Mouse (Mus musculus) left cerebral cortex, adult 11 months (tissue): ENCODE results near the gene Fam13a.
A peak's percentile ranks its signal among the peaks of the same experiment; 100 is the strongest.

ENCODE experiments used
- DNase-seq: peaks from one replicate; pipeline ENCODE4 v3.0.0; 2022; ENCODE audit warnings: low spot score

Fam13a gene

DNA sequence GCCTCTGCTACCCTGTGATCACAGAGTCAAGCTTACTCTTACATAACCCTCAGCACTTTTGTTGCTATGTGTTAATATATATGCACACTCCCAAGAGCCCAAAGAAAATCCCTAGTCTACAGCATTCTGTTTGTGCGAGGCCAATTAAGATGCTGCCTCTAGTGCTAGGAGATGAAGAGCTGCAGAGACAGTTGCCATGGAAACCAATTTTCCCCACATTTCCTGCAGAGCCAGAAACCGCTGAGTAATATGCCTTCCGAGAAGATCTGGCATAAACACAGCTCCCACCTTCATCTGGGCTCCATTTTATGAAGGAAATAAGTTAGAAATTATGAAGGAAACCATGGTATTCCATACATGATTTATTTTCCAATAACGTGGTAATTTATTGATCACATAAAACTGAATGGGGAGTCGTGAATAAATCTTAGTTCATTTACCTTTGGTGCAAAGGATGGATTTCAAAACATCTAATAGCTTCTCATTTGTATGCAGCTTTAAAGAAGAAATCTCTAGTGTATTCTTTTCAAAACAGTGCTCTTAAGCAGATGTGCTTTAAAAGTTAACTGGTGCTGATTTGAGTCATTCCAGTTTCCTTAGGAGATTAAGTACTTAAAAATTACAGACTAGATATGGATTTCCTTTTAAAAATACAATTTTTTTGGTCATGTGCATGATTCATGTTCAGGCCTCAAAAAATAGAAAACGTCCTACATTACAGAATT lies 91.0 kb downstream of the Fam13a start:
- peak; percentile 91 for DNase-seq

DNA sequence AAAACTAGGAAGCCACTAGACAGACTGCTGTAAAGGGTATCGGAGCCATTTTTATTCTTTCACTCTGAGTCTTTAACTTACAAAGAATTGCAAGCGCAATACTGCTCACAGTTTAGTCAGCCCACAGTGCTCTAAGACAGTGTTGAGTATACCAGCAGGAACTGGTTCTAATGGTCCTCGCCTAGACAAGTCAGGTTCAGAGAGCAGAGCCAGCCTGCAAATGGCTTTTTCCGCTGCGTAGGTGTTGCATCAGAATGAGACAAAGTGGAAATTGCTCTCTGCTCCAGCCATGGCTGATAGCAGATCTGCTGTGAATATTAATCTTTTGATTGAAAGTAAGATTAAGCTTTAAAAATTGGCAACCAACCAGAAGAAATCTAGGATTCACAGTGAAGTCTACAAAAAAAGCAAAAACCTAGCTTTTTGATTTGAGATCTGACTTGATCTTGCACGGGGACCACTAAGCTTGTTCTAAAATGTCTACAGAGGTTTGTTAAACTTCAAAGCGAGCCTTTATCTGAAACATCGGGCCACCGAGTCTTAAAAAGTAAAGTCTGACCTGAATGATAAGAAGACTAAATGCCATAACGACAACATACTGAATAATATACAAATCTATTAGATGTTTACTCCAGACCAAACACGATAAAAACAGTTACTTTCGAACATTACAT lies 91.7 kb downstream of the Fam13a start:
- DNase-seq, result no peak

DNA sequence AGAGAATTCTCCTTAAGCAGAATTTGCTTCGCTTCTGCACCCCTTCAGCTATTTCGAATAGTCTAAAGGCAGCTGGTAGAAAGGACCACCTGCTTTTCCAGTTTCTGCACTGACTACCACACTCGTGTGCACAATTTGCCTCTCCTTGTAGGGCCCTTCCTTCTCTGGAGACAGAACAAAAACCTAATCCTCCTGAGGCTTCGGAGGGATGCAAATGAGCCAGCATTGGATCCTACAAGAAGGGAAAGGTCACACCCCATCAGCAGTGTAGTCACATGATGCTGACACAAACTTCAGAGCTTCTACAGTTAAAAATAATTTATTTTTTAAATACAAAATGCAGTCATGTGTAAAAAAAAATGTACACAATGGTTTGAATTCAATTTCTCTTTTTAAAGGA lies 93.2 kb downstream of the Fam13a start:
- DNase-seq, result no peak

DNA sequence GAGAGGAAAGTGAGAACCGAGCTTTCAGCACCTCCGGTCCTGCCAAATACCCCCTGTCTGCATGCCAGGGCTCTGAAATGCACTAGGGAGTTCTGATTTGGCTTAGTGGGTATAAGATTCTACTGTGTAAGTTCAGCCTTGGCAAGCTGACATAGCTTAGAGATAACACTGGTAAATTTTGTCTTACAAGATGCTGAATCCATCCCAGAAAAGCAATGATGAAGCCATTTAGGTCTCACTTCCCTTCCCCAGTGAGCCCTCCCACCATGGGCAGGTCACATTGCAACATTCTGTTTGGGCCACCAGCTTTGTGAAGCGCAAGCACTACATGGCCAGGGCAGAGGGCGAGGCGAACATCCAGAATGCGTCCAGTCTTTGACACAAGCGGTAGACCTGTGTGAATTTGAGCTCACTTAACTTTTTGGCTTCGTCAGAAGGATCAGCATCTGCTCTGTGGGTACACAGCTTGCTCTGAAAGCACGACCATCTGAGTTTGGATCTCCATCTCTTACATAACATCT lies 94.4 kb downstream of the Fam13a start:
- DNase-seq, result no peak

DNA sequence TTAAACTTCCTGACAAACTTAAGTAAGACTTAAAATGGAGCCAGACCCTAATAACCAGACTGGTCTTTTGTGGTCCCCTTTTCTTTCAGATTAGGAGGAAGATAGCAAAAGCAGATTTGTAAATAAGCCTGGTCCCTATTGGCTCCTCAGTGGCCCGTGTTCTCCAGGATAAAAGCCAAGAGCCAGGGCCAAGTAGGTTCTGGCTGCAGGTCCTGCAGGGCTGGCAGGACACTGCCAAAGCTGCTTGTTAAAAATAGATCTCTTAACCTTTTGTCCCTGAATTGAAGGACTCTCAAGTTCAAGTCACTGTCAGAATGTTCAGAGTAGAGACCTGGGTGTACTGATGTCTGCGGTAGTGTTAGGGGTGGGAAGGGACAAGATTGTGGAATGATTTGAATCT lies 96.5 kb downstream of the Fam13a start:
- DNase-seq, result no peak

DNA sequence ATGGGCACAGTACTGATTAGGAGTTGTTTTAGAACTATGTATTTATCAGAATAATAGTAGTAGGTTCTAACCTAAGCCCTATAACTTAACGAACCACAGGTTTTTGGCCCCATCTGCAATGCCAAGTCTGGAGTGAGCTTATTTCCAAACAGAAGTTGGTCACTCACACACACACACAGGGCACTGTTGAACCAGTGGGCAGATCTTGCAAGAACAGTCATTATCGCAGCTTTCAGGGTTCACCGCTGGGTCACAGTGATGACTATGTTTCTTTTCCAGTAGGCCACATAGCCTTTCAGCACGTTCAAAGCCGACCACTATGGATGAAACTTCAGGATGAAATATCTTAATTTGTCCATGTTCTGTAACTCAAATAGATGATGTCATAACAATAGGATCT lies 101.8 kb downstream of the Fam13a start:
- no peak for DNase-seq

DNA sequence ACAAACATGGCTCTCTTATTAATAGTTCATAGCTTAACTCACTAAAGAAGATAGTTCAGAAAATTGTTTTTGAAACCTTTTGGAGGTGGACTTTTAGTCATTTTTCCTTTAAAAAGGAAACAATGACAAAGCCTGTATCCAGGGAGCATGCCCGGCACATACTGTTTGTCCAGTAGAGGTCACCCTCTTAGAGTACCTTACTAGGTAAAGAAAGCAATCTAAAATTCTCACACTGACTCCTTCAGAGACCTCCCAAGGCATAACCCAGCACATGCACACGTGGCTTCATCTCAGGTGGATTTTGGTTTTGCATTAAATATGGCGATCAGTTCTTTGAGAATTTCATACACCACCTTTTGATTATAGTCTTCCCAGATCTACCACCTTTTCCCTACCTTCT lies 102.7 kb downstream of the Fam13a start:
- DNase-seq, result no peak

DNA sequence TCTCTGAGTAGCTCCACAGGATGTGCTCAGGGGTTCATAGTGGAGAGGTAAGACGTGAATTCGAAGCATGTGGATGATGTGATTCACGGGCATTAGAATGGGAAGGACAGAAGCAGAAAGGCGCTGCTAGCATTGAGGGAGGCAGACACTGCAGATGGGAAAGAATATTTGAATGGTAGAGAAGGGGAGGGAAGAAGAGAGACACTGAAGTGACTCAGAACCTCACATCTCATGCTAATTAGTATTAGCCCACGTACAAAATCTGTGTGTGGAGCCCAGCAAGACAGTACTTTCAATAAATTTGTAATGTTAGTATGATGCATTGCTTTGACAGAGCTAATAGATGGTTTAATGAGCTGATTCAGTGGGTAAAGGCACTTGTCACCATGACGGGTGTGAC lies 103.6 kb downstream of the Fam13a start:
- DNase-seq, result no peak

DNA sequence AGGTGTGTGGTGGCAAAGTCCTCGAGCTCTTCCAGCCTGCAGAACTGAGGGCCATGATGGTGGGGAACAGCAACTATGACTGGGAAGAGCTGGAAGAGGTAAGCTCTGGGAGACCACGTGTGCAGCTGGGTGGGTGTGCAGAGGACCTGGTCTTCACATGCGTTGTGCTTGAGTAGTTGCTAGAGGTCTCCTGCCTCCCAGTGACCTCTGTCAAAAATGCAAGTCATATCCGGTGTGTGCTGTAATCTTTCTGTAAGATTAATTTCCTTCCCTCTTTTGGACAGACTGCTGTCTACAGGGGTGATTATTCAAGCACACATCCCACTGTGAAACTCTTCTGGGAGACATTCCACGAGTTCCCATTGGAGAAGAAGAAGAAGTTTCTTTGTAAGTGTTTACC lies 107.9 kb downstream of the Fam13a start:
- DNase-seq, result no peak

DNA sequence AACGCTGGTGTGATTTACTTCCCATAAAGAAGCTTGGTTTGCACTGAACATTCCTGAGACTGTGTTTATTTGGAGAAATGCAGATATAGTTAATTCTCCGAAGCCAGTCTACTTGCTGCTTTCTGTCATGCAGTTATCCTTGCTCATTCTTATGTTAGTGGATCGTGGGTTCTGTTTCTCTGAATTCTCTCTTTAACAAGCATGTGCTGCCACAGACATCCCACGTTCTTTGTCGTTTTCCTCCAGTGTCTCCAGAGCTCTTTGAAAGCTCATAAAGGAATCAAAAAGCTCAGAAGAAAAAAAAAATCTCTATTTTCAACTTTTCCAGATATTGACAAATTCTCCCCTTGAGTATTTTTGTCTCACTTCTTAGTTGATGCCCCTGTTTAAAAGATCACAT lies 110.4 kb downstream of the Fam13a start:
- no peak for DNase-seq

DNA sequence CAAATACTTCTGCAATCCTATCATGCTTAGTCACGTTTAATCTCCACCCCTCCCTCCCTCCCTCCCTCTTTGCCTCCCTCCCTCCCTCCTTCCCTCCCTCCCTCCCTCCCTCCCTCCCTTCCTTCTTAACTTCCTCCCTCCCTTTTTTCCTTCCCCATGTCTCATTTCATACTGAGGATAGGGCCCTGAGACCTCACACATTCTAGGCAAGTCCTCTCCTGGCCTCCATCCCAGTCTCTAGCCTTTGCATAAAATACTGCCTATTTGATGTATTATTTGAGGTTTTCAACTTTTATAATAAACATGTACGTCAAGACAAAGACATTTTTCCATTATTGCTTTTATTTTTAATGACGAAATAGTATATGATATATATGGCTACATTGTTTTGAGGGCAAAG lies 110.8 kb downstream of the Fam13a start:
- no peak for DNase-seq

DNA sequence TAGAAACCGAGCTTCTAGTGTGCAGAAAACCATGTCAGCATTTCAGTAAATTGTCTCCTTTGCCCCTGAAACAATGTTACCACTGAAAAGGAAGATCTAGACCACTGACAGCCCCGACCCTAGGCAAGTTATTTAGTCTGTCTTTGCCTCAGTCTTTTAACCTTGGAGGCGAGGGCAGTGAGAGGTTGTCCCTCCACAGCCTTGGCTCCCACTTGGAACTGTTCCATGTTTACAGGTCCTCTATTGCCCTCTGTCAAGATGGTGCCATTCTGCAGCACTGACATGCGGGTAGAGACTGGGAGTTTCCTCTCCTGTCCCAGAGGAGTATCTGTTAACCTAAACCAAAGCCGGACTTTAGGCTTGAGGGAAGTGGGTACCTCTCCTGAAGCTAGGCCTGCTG lies 111.5 kb downstream of the Fam13a start:
- no peak for DNase-seq

DNA sequence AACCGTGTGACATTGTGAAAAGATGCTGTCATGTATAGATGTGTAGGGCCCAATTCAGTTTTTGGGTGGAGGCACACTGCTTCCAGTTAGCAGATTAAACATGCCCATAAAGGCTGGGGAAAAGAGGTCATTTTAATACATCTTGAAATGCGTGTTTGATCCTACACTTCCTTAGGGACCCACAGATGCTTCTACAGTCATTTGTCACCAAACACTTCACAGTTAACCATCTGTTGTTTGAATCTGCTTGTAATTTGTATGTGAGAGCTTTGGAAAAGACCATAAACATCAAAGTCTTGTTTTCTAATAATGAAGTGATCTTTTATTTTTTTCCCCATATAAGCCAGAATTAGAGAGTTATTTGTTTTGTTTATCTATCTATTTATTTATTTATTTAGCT lies 116.6 kb downstream of the Fam13a start:
- no peak for DNase-seq

DNA sequence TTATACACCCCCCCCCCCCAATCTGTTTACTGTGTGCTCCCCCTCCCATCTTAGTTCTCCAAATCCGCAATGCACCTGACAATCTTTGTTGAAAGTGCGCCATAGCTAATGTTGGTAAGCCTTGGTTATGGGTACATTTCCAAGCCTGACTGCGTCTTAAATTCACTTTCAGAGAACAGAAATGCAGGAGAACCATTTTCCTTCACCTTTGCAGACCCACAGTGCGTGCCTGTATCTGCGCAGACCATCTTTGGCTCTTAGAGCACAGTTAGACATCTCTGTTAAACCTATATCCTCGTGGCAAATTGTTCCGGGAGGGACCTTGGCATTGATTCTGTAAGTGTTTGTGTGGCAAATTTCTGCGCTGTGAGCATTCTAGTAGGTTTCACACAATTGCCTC lies 117.0 kb downstream of the Fam13a start:
- DNase-seq, result no peak

DNA sequence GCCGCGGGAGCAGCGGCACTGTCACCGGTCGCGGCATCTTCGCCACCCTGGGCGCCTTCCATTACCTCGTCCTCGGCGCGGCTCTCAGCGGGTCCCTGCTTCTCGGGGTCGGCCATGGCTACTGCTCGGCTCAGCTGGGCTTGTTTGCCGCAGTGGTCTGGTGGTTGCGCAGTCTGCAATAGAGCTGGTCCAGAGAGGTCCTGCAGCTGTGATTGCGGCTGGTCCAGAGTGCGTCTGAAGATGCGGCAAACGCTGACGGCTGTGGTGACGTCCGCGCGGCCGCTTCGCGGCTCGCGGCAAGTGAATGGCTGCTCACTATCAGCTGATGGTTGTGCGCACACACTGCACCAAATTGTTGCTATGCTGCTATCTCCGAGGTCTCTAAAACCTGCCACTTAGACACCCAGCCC lies 117.5 kb downstream of the Fam13a start, which contains the start of gene Nap1l5:
Nap1l5 (minus strand) TSS at position 225 of the 410 bp plus-strand sequence.
- peak; percentile 65 for DNase-seq

DNA sequence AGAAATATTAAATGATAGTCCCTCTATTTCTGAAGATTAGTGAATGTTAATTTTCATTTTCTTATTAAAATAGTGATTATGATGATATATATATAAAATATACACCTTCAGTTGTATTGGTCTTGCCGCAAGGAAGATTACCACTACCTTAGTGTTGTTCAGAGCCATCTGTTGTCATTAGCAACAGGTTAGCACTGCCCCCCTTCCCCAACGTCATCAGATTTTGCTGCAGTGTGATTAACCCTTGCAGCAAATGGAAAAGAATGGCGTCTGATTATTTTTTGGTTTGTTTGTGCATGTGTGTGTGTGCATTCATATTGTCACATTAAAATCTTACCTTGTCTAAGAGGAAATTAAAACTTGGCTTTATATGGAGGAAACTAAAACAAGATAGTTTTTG lies 119.8 kb downstream of the Fam13a start:
- no peak for DNase-seq

DNA sequence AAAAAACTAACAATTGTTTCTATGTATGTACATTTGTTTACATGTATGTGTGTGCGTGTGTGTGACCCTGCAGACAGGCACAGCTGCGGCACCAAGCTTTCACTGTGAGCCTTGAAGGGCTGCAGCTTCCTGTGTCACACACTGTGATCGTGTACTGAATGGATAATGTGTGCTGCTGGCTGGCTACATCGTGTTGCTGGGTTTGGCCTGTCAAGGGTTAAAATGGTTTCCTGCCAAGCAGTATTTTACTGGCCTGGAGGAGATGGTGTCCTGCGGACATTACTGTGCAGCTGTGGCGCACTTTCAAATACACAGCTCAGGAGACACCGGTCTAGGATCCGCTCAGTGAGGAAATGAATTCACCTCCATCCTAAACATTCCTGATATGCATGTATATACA lies 121.2 kb downstream of the Fam13a start:
- DNase-seq, result peak; percentile 39

DNA sequence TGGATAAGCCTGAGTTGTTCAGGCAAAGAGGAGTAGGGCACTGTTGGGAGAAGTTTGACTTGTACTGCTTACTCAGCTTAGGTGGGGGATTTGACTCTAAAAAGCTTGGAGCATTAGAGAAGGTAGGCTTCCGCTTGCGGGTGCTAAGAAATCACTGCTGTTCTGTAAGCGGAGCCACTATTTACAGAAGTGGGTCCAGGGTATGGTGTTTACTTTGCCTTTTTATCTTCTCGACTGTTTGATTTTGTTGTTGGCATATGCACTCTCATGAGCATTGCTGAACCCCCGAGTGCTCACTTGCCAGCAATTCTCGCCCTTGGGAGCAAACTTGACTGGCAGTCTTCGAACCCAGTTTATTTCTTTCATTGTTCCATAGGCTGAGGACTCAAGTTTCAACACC lies 123.8 kb downstream of the Fam13a start:
- no peak for DNase-seq

DNA sequence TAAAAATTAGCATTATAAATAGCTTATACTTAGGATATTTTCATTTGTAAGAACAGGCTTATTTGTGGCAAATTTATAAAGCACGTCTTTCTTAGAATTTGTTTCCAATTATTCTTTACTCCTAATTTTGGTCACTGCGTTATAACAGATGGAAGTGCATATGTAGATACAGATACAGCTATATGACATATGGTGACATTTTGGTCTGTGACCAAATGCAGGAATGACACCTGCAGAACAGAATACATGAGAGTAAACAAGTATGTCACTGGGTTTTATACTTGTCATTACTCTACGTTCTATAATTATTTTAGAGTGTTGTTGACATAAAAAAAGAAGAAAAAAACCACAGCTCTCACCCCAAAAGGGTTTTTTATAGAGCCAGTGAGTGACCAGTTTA lies 125.3 kb downstream of the Fam13a start:
- no peak for DNase-seq

DNA sequence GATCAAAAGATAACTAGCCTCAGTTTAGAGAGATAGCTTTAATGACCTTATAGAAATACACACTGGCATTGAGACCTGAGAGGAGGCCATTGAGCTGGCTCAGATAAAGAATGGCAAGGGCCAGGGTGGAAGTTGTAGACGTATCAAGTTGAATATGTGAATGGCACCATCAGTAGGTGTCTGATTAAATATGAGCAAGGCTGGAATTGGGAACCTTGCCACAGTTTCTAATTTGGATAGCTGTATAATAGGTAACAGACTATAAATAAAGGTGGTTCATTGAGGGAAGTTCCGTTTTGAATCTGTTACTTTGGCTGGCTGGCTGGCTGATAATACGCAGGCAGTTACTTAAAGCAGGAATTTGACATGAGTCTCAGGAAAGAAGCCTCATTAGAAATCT lies 127.7 kb downstream of the Fam13a start:
- DNase-seq, result no peak

DNA sequence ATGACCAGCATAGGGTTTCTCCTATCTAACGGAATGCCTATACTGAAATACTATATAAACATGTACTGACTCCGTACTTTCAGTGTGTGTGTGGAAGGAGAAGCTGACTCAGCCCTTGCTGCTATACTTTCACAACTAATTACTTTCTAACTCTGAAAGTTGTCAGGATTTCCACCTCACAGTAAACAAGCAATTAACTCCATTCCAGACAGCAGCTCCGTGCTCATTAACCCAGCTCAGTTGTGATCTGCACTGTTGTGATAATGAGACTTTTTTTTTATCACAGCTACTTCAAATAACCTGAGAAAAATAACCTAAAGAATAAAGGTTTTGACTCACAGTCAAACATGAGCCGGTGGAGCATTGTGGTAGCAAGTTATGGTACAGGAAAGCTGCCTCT lies 129.4 kb downstream of the Fam13a start:
- no peak for DNase-seq

DNA sequence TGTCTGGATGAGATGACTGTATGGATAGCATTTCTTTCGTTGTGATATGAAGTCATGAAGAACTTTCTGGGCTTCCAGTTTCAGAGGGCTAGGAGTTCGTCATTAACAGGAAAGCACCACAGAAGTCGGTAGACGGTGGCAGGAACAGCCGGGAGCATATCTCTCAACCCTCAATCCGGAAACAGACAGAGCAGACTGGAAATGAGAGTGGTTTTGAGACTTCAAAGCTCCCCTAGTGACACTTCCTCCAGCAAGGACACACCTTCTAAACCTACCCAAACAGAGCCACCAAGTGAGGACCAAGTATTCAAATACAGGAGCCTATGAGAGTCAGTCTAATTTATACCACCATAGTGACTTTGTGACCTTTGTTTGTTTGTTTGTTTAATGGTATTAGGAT lies 131.0 kb downstream of the Fam13a start:
- no peak for DNase-seq

DNA sequence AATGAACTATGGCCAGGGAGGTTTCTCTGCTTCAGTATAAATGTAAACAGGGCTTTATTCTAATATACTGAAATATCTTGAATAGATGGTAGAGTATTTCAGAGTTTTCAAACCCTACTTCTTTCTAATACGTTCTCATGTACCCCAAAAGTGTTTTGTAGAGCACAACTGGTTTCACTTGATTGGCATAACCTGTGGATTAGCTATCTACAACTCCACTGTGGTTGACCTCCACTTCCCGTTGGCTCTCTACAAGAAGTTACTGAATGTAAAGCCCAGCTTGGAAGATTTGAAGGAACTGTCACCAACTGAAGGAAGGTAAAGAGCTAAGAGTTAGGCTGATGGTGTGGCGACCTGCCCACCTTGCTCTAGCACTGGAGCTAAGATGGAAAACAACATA lies 134.4 kb downstream of the Fam13a start:
- no peak for DNase-seq

DNA sequence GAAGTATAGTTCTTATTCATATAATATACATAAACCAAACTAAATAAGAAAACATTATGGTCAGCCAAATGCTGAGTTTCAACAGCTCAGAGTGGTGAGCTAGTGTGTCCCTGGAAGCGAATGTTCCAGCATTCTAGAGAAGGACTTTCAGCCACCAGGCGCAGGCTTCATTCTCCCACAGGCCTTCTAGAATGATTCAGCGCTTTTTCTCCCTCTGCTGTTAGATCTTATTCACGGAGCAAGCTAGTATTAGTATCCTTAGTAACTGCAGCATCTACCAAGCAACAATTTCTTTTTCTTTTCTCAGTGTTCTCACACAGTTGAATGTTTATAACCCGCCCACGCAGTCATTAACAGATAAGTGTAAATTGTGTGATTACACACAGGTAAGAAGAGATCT lies 142.1 kb downstream of the Fam13a start:
- no peak for DNase-seq
